Mouse (Mus musculus) kidney, postnatal 36 days (tissue): ENCODE measurements around the gene Cyp2j9.
A peak's percentile ranks its signal among the peaks of the same experiment; 100 is the strongest.
"Not testable (repeated sequence)": the region's sequence is repeated elsewhere in the genome, so short reads cannot be mapped to it uniquely, and the experiment has no call there.

Experiments
- DNase-seq, 2 experiments: peaks; one replicate each; pipeline ENCODE4 v3.0.0; 2021 to 2022; ENCODE audit warnings: mixed read lengths in 2 of 2

Cyp2j9 gene

GRCm38 (mm10) chr4:96590911-96591790 is at the start of gene Cyp2j9:
Gene Cyp2j9 (minus strand): TSS chr4:96591578.
- DNase-seq = peak; percentile 63 to 64

- DNase-seq = no peak
Measured at GRCm38 (mm10) chr4:96635455-96635854, 44.1 kb upstream of the Cyp2j9 start.

- no peak for DNase-seq
Measured at GRCm38 (mm10) chr4:96622474-96622873, 31.1 kb upstream of the Cyp2j9 start.

GRCm38 (mm10) chr4:96591791-96592150 is 393 bp upstream of the Cyp2j9 start:
- DNase-seq = peak in 1 of 2 experiments; percentile 72

- DNase-seq = no peak
Measured at GRCm38 (mm10) chr4:96581425-96582088, 9.8 kb downstream of the Cyp2j9 start.

- not testable (repeated sequence) for DNase-seq
Measured at GRCm38 (mm10) chr4:96580351-96580750, 11.0 kb downstream of the Cyp2j9 start.

- DNase-seq = no peak
Measured at GRCm38 (mm10) chr4:96569442-96569841, 21.9 kb downstream of the Cyp2j9 start.

- DNase-seq = no peak
Measured at GRCm38 (mm10) chr4:96567988-96568387, 23.4 kb downstream of the Cyp2j9 start.

- DNase-seq = no peak
Measured at GRCm38 (mm10) chr4:96565808-96566207, 25.6 kb downstream of the Cyp2j9 start.

GRCm38 (mm10) chr4:96560464-96560863 is 30.9 kb downstream of the Cyp2j9 start:
- DNase-seq = no peak

GRCm38 (mm10) chr4:96559781-96560180 is 31.6 kb downstream of the Cyp2j9 start:
- no peak for DNase-seq

GRCm38 (mm10) chr4:96553133-96553819 is 38.1 kb downstream of the Cyp2j9 start, which contains the start of gene Cyp2j6:
Gene Cyp2j6 (minus strand): TSS chr4:96553661.
- peak; percentile 57 for DNase-seq

GRCm38 (mm10) chr4:96551619-96552018 is 39.8 kb downstream of the Cyp2j9 start:
- DNase-seq = no peak

- DNase-seq = no peak
Measured at GRCm38 (mm10) chr4:96545976-96546375, 45.4 kb downstream of the Cyp2j9 start.

GRCm38 (mm10) chr4:96525772-96526171 is 65.6 kb downstream of the Cyp2j9 start:
- peak; percentile 35 to 64 for DNase-seq

- DNase-seq = peak; percentile 5 to 15
Measured at GRCm38 (mm10) chr4:96522256-96522655, 69.1 kb downstream of the Cyp2j9 start.
